Mouse (Mus musculus): ENCODE measurements around the gene Atg4c. TPM values are rescaled to one million over a fixed set of nuclear protein-coding genes. Genes with fewer than 3 reads are reported as not detected.
A peak's percentile ranks its signal among the peaks of the same experiment; 100 is the strongest.

Gene Atg4c
- polyA plus RNA-seq, 1 experiment from 2014 or later = 14.6 TPM

DNA sequence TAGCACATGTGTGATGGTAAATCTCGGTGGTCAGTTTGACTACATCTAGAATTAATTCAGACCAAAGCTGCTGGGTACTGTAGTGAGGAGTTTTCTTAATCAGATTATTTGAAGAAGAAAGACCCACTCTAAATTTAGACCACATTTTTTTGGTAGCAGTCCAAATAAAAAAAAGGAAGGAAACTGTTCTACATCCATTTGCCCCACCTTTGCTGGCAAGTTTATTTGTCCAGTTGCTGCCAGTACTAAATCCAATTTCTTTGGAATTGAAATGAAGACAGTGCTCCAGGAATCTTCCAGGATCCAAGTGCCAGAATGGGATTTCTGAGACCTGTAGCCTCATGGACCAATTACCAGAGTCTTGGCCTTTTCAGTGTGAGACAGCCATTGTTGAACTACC lies 1.1 kb upstream of the Atg4c start:
- Histone ChIP-seq H3K27me3 (no peaks in the 10 kb centered on the region), H3K4me2 (no peak overlapping the region), H3K36me3 (ENCODE audit: poor library complexity, severe bottlenecking) (no peaks in the 10 kb centered on the region), H3K9ac (no peak overlapping the region), H3K4me1 (peaks cover 9% of the 10 kb centered on the region), H3K4me3 (no peak overlapping the region), H3K27ac (no peak overlapping the region), H3K9me3 (replicated peaks) (no peaks in the 10 kb centered on the region)
- 68% methylated on average over 1 of the region's 1 CpGs for WGBS
- no peak for ATAC-seq

- Histone ChIP-seq H3K36me3 (ENCODE audit: poor library complexity, severe bottlenecking) (no peaks in the 10 kb centered on the region), H3K27ac (no peak overlapping the region), H3K27me3 (no peaks in the 10 kb centered on the region), H3K9me3 (replicated peaks) (no peaks in the 10 kb centered on the region), H3K4me1 (peaks cover 9% of the 10 kb centered on the region), H3K9ac (peak overlapping the region; percentile 86; the same call in 1 of the 2 replicates), H3K4me2 (peak overlapping the region; percentile 67), H3K4me3 (peak overlapping the region; percentile 72)
- ATAC-seq = no peak
- 47% methylated on average over 6 of the region's 6 CpGs for WGBS
These were observed 520 bp upstream of the Atg4c start for GRCm38 (mm10) chr4:99193214-99193613.

DNA sequence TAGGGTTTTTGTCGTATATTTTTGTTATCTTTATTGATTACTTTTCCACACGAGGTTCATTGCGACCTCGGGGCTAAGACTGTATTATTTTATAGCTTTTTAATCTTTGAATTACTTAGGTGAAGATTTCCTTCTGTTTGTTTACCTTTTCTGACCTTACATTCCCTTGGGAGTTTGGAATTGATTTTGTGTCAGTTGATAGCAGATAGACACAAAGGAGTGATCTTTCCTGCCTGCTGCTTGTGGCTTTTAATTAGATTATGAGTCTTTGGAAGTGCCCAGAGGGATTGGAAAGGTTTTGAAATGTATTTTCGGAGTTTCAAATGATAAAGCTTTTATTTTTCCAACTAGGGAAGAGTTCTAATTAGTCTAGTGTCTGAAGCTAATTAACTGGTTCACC lies 1.1 kb downstream of the Atg4c start:
- Histone ChIP-seq H3K9me3 (replicated peaks) (no peaks in the 10 kb centered on the region), H3K36me3 (ENCODE audit: poor library complexity, severe bottlenecking) (no peaks in the 10 kb centered on the region), H3K4me3 (peak overlapping the region; percentile 72), H3K27ac (no peak overlapping the region), H3K9ac (peak overlapping the region; percentile 86), H3K4me1 (peaks cover 9% of the 10 kb centered on the region), H3K4me2 (peak overlapping the region; percentile 67), H3K27me3 (no peaks in the 10 kb centered on the region)
- ATAC-seq = no peak
- 54% methylated on average over 5 of the region's 5 CpGs for WGBS

DNA sequence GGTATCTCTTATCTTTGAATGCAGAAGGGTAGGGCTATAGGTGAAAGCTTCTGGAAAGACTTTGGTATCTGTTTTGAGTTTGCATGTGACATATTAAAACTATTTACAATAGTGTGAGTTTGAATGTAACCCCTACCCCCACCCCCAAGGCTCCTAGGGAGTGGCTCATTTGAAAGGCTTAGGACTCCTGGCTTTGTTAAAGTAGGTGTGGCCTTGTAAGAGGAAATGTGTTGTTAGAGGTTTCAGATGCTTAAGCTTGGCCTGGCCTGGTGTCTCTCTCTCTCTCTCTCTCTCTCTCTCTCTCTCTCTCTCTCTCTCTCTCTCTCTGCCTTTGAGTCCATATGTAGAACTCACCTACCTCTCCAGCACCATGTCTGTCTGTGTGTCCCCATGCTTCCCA lies 5.0 kb downstream of the Atg4c start:
- Histone ChIP-seq H3K4me1 (0 out of 2 replicates have a peak, but pooled peaks cover 5% of the 10 kb centered on the region), H3K4me3 (no peak overlapping the region), H3K27me3 (no peaks in the 10 kb centered on the region), H3K9me3 (replicated peaks) (no peaks in the 10 kb centered on the region), H3K27ac (no peak overlapping the region), H3K9ac (no peak overlapping the region), H3K4me2 (no peak overlapping the region), H3K36me3 (ENCODE audit: poor library complexity, severe bottlenecking) (no peaks in the 10 kb centered on the region)
- no peak for ATAC-seq

GRCm38 (mm10) chr4:99199757-99200251 lies 6.1 kb downstream of the Atg4c start:
- 0 out of 2 replicates have a peak, but pooled peaks cover 1% of the 10 kb centered on the region for H3K4me1 ChIP-seq
- H3K9ac ChIP-seq = no peak overlapping the region
- whole genome bisulfite sequencing = 80% methylated on average over 13 of the region's 13 CpGs
- no peaks in the 10 kb centered on the region for H3K36me3 ChIP-seq (ENCODE audit: poor library complexity, severe bottlenecking)
- no peak overlapping the region for H3K4me2 ChIP-seq
- H3K4me3 ChIP-seq = no peak overlapping the region
- H3K9me3 ChIP-seq (replicated peaks) = no peaks in the 10 kb centered on the region
- no peak overlapping the region for H3K27ac ChIP-seq
- H3K27me3 ChIP-seq = no peaks in the 10 kb centered on the region
- no peak for ATAC-seq

DNA sequence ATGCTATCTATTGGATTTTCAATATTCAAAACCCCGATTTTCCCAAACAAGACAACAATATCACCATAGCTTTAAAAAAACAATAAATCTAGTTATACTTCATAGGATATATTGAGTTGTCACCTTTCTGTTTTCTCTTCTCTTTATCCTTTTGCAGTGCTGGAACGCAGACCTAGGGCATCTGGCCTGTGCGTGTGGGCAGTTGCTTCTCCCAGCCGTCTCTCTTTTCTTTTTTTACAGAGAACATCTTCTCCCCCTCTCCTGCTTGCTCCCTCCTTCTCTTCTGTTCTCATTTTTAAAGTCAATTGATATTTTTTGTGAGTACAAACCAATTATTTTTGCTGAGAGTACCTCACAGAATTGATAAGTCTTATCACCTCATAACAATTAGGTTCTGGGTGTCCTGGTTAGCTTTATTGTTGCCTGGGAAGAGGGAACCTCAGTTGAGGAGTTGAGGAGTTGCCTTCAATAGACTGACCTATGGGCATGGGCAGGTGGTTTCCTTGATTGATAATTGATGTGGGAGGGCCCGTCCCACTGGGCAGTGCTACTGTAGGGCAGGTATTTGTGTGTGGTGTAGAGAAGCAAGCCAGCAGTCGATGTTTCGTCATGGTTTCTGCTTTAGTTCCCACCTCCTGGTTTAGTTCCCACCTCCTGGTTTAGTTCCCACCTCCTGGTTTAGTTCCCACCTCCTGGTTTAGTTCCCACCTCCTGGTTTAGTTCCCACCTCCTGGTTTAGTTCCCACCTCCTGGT lies 6.8 kb downstream of the Atg4c start:
- Histone ChIP-seq H3K4me3 (no peak overlapping the region), H3K9me3 (replicated peaks) (no peaks in the 10 kb centered on the region), H3K9ac (no peak overlapping the region), H3K4me2 (no peak overlapping the region), H3K4me1 (no peaks in the 10 kb centered on the region), H3K27ac (no peak overlapping the region), H3K36me3 (ENCODE audit: poor library complexity, severe bottlenecking) (no peaks in the 10 kb centered on the region), H3K27me3 (no peaks in the 10 kb centered on the region)
- ATAC-seq = no peak
- 95% methylated on average over 7 of the region's 7 CpGs for WGBS

GRCm38 (mm10) chr4:99205773-99206172 lies 12.0 kb downstream of the Atg4c start:
- no peaks in the 10 kb centered on the region for H3K4me1 ChIP-seq
- H3K4me3 ChIP-seq = no peak overlapping the region
- H3K27ac ChIP-seq = no peak overlapping the region
- 95% methylated on average over 6 of the region's 6 CpGs for WGBS
- H3K4me2 ChIP-seq = no peak overlapping the region
- ATAC-seq = no peak
- H3K9me3 ChIP-seq (replicated peaks) = no peaks in the 10 kb centered on the region
- no peaks in the 10 kb centered on the region for H3K27me3 ChIP-seq
- H3K36me3 ChIP-seq (ENCODE audit: poor library complexity, severe bottlenecking) = no peaks in the 10 kb centered on the region
- no peak overlapping the region for H3K9ac ChIP-seq

- H3K9me3 ChIP-seq (replicated peaks) = no peaks in the 10 kb centered on the region
- no peaks in the 10 kb centered on the region for H3K36me3 ChIP-seq (ENCODE audit: poor library complexity, severe bottlenecking)
- no peak overlapping the region for H3K4me2 ChIP-seq
- no peak overlapping the region for H3K27ac ChIP-seq
- no peak overlapping the region for H3K4me3 ChIP-seq
- no peaks in the 10 kb centered on the region for H3K27me3 ChIP-seq
- 79% methylated on average over 3 of the region's 3 CpGs for WGBS
- H3K9ac ChIP-seq = no peak overlapping the region
- no peaks in the 10 kb centered on the region for H3K4me1 ChIP-seq
- ATAC-seq = no peak
These were observed 12.6 kb downstream of the Atg4c start for GRCm38 (mm10) chr4:99206356-99206755.

DNA sequence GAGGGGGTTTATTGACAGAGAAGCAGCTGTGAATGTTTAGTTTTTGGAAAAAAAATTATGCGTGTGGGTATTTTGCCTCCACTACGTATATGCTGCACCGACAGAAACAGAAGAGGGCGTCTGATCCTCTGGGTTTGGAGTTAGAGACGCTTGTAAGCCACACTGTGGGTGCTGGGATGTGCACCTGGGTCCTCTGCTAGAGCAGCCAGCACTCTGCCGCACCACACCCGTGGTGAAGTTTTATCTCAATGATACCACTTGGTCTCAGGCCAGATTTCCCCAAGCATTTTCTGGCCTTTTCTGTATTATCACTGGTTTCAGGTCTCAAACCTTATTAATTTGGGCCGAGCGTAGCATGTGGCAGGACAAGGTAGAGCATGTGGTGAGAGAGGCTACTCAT lies 16.4 kb downstream of the Atg4c start:
- Histone ChIP-seq H3K36me3 (ENCODE audit: poor library complexity, severe bottlenecking) (peaks cover 12% of the 10 kb centered on the region; the same call in 1 of the 2 replicates), H3K4me2 (no peak overlapping the region), H3K4me1 (no peaks in the 10 kb centered on the region), H3K9ac (no peak overlapping the region), H3K4me3 (no peak overlapping the region), H3K9me3 (replicated peaks) (no peaks in the 10 kb centered on the region), H3K27me3 (no peaks in the 10 kb centered on the region), H3K27ac (no peak overlapping the region)
- 95% methylated on average over 9 of the region's 9 CpGs for WGBS
- ATAC-seq = no peak

DNA sequence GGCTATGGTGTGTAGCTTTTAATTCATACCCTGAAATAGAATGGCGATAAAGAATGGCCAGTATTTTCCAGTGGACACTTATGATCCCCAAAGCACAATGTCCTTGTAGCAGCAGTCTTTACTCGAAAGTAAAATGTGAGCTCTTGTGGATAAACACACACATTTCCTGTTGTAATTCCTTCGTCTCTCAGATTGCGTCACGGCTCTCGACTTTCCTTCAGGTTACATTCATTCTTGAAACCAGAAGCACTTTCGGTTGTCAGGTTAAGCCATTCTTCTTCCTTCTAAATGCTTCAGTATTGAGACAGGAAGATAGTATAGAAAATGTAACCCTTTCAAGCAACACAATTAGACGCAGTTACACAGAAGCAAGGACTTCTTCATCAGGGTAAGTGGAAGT lies 17.9 kb downstream of the Atg4c start:
- no peaks in the 10 kb centered on the region for H3K4me1 ChIP-seq
- H3K36me3 ChIP-seq (ENCODE audit: poor library complexity, severe bottlenecking) = peaks cover 15% of the 10 kb centered on the region; the same call in 1 of the 2 replicates
- H3K9ac ChIP-seq = no peak overlapping the region
- no peak overlapping the region for H3K4me3 ChIP-seq
- no peak overlapping the region for H3K27ac ChIP-seq
- 90% methylated on average over 8 of the region's 8 CpGs for WGBS
- no peak overlapping the region for H3K4me2 ChIP-seq
- H3K9me3 ChIP-seq (replicated peaks) = no peaks in the 10 kb centered on the region
- H3K27me3 ChIP-seq = no peaks in the 10 kb centered on the region
- no peak for ATAC-seq

DNA sequence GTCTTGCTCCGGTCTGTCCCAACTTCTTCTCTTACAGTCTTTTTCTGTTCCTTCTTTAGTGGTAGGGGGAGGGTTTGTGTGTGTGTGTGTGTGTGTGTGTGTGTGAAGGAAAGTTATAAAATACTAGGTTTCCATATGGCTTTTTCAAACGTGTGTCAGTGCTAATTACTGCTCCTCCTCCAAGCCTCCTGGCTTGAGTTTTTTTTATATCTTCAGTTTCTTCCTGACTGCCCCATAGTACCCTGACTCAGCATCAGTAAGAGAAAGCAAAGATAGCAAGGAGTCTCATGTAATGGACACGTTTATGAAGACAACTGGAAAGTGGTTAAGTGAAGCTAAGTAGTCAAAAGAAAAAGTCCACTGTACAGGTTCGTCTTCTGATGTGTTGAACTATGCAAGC lies 19.4 kb downstream of the Atg4c start:
- no peak overlapping the region for H3K4me3 ChIP-seq
- H3K4me1 ChIP-seq = no peaks in the 10 kb centered on the region
- no peak overlapping the region for H3K9ac ChIP-seq
- WGBS = 89% methylated on average over 4 of the region's 4 CpGs
- ATAC-seq = no peak
- H3K4me2 ChIP-seq = no peak overlapping the region
- H3K9me3 ChIP-seq (replicated peaks) = no peaks in the 10 kb centered on the region
- no peak overlapping the region for H3K27ac ChIP-seq
- no peaks in the 10 kb centered on the region for H3K27me3 ChIP-seq
- peaks cover 18% of the 10 kb centered on the region; the same call in 1 of the 2 replicates for H3K36me3 ChIP-seq (ENCODE audit: poor library complexity, severe bottlenecking)

DNA sequence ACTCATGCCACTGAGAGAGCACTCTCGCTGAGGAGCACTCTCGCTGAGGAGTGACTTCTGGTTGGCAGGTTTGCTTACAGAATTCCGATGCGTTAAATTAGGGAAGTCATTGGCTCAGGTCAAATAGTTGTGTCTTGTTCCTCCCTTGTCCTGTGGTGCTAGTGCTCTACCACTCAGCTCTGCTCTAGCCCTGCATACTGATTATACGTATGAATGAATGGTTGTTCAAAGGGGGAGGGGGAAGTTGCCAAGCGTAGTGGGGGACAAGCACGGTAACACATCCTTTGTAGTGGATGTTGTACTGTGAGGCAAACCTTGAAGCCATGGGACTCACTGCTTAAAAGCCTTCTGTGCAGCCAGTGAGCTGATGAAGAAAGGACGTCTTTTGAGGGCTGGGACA lies 28.5 kb downstream of the Atg4c start:
- WGBS = 68% methylated on average over 8 of the region's 8 CpGs
- no peak for ATAC-seq
- no peak overlapping the region for H3K27ac ChIP-seq
- no peaks in the 10 kb centered on the region for H3K4me1 ChIP-seq
- H3K9ac ChIP-seq = no peak overlapping the region
- H3K4me2 ChIP-seq = no peak overlapping the region
- H3K36me3 ChIP-seq (ENCODE audit: poor library complexity, severe bottlenecking) = peaks cover 30% of the 10 kb centered on the region
- no peaks in the 10 kb centered on the region for H3K27me3 ChIP-seq
- no peaks in the 10 kb centered on the region for H3K9me3 ChIP-seq (replicated peaks)
- no peak overlapping the region for H3K4me3 ChIP-seq

- ATAC-seq = no peak
- no peaks in the 10 kb centered on the region for H3K27me3 ChIP-seq
- peaks cover 38% of the 10 kb centered on the region for H3K36me3 ChIP-seq (ENCODE audit: poor library complexity, severe bottlenecking)
- no peaks in the 10 kb centered on the region for H3K4me1 ChIP-seq
- H3K4me3 ChIP-seq = no peak overlapping the region
- no peaks in the 10 kb centered on the region for H3K9me3 ChIP-seq (replicated peaks)
- no peak overlapping the region for H3K27ac ChIP-seq
- WGBS = 93% methylated on average over 2 of the region's 2 CpGs
- no peak overlapping the region for H3K4me2 ChIP-seq
- H3K9ac ChIP-seq = no peak overlapping the region
These were observed 31.1 kb downstream of the Atg4c start for GRCm38 (mm10) chr4:99224790-99225189.

All from forebrain, embryonic 13.5 days (tissue).